Mouse (Mus musculus): ENCODE measurements around the gene Yes1.

- TF ChIP-seq CTCF (IDR thresholded peaks at IDR 0.05; ENCODE audit: insufficient read depth, low read length) (no peak), POLR2A (IDR thresholded peaks at IDR 0.05; ENCODE audit: borderline replicate concordance, extremely low read depth, low read depth, low read length) (no peak)
Observed at GRCm38 (mm10) chr5:32611341-32611961, 480 bp downstream of the Yes1 start.

All from lung, adult 2 months (tissue).